Mouse (Mus musculus): Measurements from ENCODE around the gene Agrp. TPM values are rescaled to one million over a fixed set of nuclear protein-coding genes. Genes with fewer than 3 reads are reported as not detected.

The Agrp gene
- polyA plus RNA-seq, 1 experiment from 2014 or later, result 1.8 TPM

DNA sequence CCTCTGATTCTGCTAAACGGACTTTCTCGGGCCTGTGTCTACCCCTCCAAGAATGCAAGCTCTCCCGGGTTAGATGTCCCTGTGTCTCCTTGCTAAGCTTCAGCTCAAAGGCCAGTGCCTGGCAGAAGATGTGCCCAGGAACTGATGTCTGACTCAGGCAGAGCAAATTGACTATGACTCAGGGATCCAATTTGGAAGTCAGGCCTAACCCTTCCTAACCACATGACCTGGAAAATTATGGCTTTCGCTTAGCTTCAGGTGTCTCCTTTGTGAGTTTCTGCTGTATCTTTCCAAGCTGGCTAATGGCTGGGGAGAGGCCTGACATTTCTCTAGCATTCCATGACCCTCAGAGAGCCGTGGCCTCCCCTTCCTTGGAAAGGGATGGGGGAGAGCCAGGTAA is 35.9 kb downstream of the Agrp start:
- no peak for ATAC-seq

GRCm38 (mm10) chr8:105598777-105599176 is 38.4 kb downstream of the Agrp start:
- no peaks in the 10 kb centered on the region for H3K36me3 ChIP-seq (ENCODE audit: control insufficient read depth, insufficient read depth, low read length)
- H3K4me1 ChIP-seq (ENCODE audit: control insufficient read depth, insufficient read depth, low read length), result no peaks in the 10 kb centered on the region
- H3K9me3 ChIP-seq (replicated peaks; ENCODE audit: control insufficient read depth, low read length), result no peaks in the 10 kb centered on the region
- H3K4me2 ChIP-seq (ENCODE audit: low read length), result no peak overlapping the region
- DNase-seq (ENCODE audit: low spot score) (no peak), ATAC-seq (no peak)
- no peak overlapping the region for H3K27ac ChIP-seq (ENCODE audit: low read depth, low read length)
- no peaks in the 10 kb centered on the region; the same call in 1 of the 2 replicates for H3K27me3 ChIP-seq (replicated peaks; ENCODE audit: control insufficient read depth, insufficient read depth, low read length)
- H3K4me3 ChIP-seq (ENCODE audit: low read depth, low read length), result no peak overlapping the region
- 82% methylated on average over 6 of the region's 6 CpGs for WGBS
- no peak overlapping the region for H3K9ac ChIP-seq (ENCODE audit: low read length)

More for the DNA sequence above, 35.9 kb downstream of the Agrp start:
- no peak for DNase-seq (ENCODE audit: low spot score)
- Histone ChIP-seq H3K4me3 (ENCODE audit: low read depth, low read length) (no peak overlapping the region), H3K4me2 (ENCODE audit: low read length) (no peak overlapping the region), H3K27me3 (replicated peaks; ENCODE audit: control insufficient read depth, insufficient read depth, low read length) (no peaks in the 10 kb centered on the region; the same call in 1 of the 2 replicates), H3K9me3 (replicated peaks; ENCODE audit: control insufficient read depth, low read length) (no peaks in the 10 kb centered on the region), H3K27ac (ENCODE audit: low read depth, low read length) (no peak overlapping the region), H3K36me3 (ENCODE audit: control insufficient read depth, insufficient read depth, low read length) (no peaks in the 10 kb centered on the region), H3K9ac (ENCODE audit: low read length) (no peak overlapping the region), H3K4me1 (ENCODE audit: control insufficient read depth, insufficient read depth, low read length) (peaks cover 4% of the 10 kb centered on the region)
- 83% methylated on average over 5 of the region's 5 CpGs for WGBS

DNA sequence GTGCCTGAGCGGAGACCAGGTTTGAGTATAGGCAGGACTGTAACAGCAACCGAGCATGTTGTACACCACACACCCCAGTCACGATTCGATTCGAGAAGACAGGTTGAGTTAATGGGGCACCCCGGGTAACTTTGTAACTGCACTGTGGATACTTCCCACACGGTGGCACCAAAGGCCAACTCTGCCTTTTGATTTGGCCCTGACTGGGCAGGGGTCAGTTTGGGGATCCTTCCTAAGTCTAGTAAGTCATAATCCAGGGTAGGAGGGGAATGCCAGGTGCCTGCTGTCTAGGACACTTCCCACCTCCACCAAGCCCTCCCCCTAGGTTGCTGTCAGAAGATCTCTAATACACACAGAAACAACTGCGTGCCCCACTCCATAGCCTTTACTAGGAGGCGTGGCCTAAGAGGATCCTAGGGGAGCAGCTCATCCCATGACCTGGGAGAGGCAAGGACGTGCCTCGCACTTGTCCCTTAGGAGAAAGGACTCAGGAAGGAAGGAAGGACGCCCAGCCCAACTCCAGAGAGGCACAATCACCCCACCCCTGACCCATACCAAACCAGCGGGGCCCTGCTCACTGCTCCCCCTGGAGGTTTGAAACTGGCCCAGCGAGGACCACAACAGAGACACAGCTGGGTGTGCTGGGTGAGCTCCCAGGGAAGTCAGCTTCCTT is 40.7 kb downstream of the Agrp start:
- no peak overlapping the region for H3K9ac ChIP-seq (ENCODE audit: low read length)
- H3K27me3 ChIP-seq (replicated peaks; ENCODE audit: control insufficient read depth, insufficient read depth, low read length), result no peaks in the 10 kb centered on the region
- DNase-seq (ENCODE audit: low spot score) (no peak), ATAC-seq (no peak; the same call in 1 of the 2 replicates)
- no peaks in the 10 kb centered on the region for H3K4me1 ChIP-seq (ENCODE audit: control insufficient read depth, insufficient read depth, low read length)
- H3K9me3 ChIP-seq (replicated peaks; ENCODE audit: control insufficient read depth, low read length), result no peaks in the 10 kb centered on the region
- 4% methylated on average over 14 of the region's 14 CpGs for WGBS
- no peaks in the 10 kb centered on the region for H3K36me3 ChIP-seq (ENCODE audit: control insufficient read depth, insufficient read depth, low read length)
- no peak overlapping the region for H3K4me2 ChIP-seq (ENCODE audit: low read length)
- H3K4me3 ChIP-seq (ENCODE audit: low read depth, low read length), result no peak overlapping the region
- no peak overlapping the region for H3K27ac ChIP-seq (ENCODE audit: low read depth, low read length)

DNA sequence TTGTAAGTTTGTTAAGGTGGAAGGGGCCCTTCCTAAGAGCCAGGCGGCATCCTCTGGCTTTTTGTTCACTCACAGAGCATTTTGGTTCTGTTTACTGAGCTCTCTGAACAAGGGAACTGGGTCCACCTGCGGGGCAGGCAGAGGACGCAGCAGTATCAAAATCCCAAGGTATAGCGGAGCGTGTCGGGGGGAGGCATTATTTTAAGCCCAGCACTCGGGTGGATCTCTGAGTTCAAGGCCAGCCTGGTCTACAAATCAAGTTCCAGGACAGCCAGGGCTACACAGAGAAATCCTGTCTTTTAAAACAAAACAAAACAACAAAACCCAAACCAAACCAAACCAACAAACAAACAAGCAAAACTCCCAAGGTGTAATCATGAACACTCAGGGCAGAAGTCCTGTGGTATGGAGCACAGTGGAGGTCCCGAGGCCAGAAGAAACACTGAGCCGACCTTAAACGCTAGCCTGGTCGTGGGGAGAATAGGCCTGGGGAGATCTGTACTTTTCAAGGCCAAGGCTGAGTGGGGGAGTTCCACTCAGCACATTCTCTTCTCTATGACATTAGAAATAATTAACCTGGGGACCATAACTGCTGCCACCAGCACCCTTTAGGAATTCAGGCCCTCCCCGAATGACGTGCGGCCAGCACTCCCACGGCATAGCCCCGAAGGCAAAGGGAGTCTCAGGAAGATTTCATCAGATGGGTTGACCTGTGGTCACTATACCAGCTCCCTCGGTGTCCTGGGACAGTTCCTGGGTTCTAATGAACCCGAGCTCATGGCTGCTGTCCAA is 42.5 kb downstream of the Agrp start:
- Histone ChIP-seq H3K9me3 (replicated peaks; ENCODE audit: control insufficient read depth, low read length) (no peaks in the 10 kb centered on the region), H3K4me2 (ENCODE audit: low read length) (no peak overlapping the region), H3K27ac (ENCODE audit: low read depth, low read length) (no peak overlapping the region), H3K36me3 (ENCODE audit: control insufficient read depth, insufficient read depth, low read length) (no peaks in the 10 kb centered on the region), H3K4me3 (ENCODE audit: low read depth, low read length) (no peak overlapping the region), H3K9ac (ENCODE audit: low read length) (no peak overlapping the region), H3K27me3 (replicated peaks; ENCODE audit: control insufficient read depth, insufficient read depth, low read length) (no peaks in the 10 kb centered on the region), H3K4me1 (ENCODE audit: control insufficient read depth, insufficient read depth, low read length) (no peaks in the 10 kb centered on the region)
- ATAC-seq (no peak), DNase-seq (ENCODE audit: low spot score) (no peak)
- 82% methylated on average over 18 of the region's 18 CpGs for WGBS

GRCm38 (mm10) chr8:105593859-105594258 is 43.3 kb downstream of the Agrp start:
- 28% methylated on average over 15 of the region's 15 CpGs for WGBS
- H3K9ac ChIP-seq (ENCODE audit: low read length), result no peak overlapping the region
- ATAC-seq, result no peak
- H3K9me3 ChIP-seq (replicated peaks; ENCODE audit: control insufficient read depth, low read length), result no peaks in the 10 kb centered on the region
- DNase-seq (ENCODE audit: low spot score), result no peak
- H3K36me3 ChIP-seq (ENCODE audit: control insufficient read depth, insufficient read depth, low read length), result no peaks in the 10 kb centered on the region
- H3K4me3 ChIP-seq (ENCODE audit: low read depth, low read length), result no peak overlapping the region
- H3K4me2 ChIP-seq (ENCODE audit: low read length), result no peak overlapping the region
- H3K27me3 ChIP-seq (replicated peaks; ENCODE audit: control insufficient read depth, insufficient read depth, low read length), result no peaks in the 10 kb centered on the region
- no peak overlapping the region for H3K27ac ChIP-seq (ENCODE audit: low read depth, low read length)
- no peaks in the 10 kb centered on the region for H3K4me1 ChIP-seq (ENCODE audit: control insufficient read depth, insufficient read depth, low read length)

DNA sequence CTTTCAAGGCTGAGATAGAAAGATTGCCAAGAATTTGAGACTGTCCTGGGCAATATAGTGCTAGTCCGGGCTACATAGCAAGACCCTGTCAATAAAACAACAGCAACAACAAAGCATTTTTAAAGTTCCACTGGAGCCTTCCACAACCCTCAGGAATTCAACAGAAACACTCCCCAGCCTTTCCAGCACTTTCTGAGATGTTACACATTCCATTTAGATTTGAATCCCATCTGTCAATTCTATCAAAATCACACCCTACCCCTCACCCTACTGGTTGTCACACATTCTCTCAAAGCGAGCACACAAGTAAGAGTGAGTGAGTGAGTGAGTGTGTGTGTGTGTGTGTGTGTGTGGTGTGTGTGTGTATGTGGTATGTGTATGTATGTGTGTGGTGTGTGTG is 44.8 kb downstream of the Agrp start:
- 90% methylated on average over 2 of the region's 2 CpGs for WGBS
- no peak for DNase-seq (ENCODE audit: low spot score)
- H3K4me3 ChIP-seq (ENCODE audit: low read depth, low read length), result no peak overlapping the region
- no peak overlapping the region for H3K4me2 ChIP-seq (ENCODE audit: low read length)
- no peak for ATAC-seq
- no peak overlapping the region for H3K27ac ChIP-seq (ENCODE audit: low read depth, low read length)
- no peaks in the 10 kb centered on the region for H3K36me3 ChIP-seq (ENCODE audit: control insufficient read depth, insufficient read depth, low read length)
- H3K27me3 ChIP-seq (replicated peaks; ENCODE audit: control insufficient read depth, insufficient read depth, low read length), result no peaks in the 10 kb centered on the region
- no peaks in the 10 kb centered on the region for H3K4me1 ChIP-seq (ENCODE audit: control insufficient read depth, insufficient read depth, low read length)
- no peaks in the 10 kb centered on the region for H3K9me3 ChIP-seq (replicated peaks; ENCODE audit: control insufficient read depth, low read length)
- H3K9ac ChIP-seq (ENCODE audit: low read length), result no peak overlapping the region

GRCm38 (mm10) chr8:105579719-105580118 is 57.5 kb downstream of the Agrp start:
- Histone ChIP-seq H3K36me3 (ENCODE audit: control insufficient read depth, insufficient read depth, low read length) (no peaks in the 10 kb centered on the region), H3K9me3 (replicated peaks; ENCODE audit: control insufficient read depth, low read length) (no peaks in the 10 kb centered on the region), H3K4me1 (ENCODE audit: control insufficient read depth, insufficient read depth, low read length) (no peaks in the 10 kb centered on the region), H3K27ac (ENCODE audit: low read depth, low read length) (no peak overlapping the region), H3K4me2 (ENCODE audit: low read length) (no peak overlapping the region), H3K4me3 (ENCODE audit: low read depth, low read length) (no peak overlapping the region), H3K27me3 (replicated peaks; ENCODE audit: control insufficient read depth, insufficient read depth, low read length) (no peaks in the 10 kb centered on the region), H3K9ac (ENCODE audit: low read length) (no peak overlapping the region)
- DNase-seq (ENCODE audit: low spot score) (no peak), ATAC-seq (no peak)
- 78% methylated on average over 3 of the region's 3 CpGs for WGBS

DNA sequence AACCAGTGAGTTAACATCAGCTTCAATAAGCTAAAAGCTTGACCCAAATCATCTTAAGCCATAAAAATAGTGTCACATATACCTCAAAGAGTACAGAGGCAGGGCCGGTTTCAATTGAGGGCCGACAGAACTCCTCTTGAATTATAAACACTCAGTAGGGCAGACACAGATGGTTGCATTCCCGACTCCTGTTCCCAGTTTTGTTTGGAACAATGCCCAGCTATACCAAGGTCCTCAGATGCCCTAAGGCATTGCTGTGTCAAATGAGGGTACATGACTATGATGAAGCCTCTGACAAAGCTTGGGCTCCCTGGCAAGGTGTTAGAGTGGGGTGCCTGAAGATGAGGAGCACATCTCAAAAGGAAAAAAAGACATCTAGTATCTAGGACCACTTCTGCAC is 61.7 kb downstream of the Agrp start:
- H3K4me3 ChIP-seq (ENCODE audit: low read depth, low read length), result no peak overlapping the region
- H3K4me1 ChIP-seq (ENCODE audit: control insufficient read depth, insufficient read depth, low read length), result no peaks in the 10 kb centered on the region
- ATAC-seq (no peak), DNase-seq (ENCODE audit: low spot score) (peak; percentile 29)
- H3K9me3 ChIP-seq (replicated peaks; ENCODE audit: control insufficient read depth, low read length), result no peaks in the 10 kb centered on the region
- no peak overlapping the region for H3K4me2 ChIP-seq (ENCODE audit: low read length)
- H3K27me3 ChIP-seq (replicated peaks; ENCODE audit: control insufficient read depth, insufficient read depth, low read length), result no peaks in the 10 kb centered on the region
- 54% methylated on average over 3 of the region's 3 CpGs for WGBS
- H3K27ac ChIP-seq (ENCODE audit: low read depth, low read length), result no peak overlapping the region
- no peak overlapping the region for H3K9ac ChIP-seq (ENCODE audit: low read length)
- H3K36me3 ChIP-seq (ENCODE audit: control insufficient read depth, insufficient read depth, low read length), result no peaks in the 10 kb centered on the region

GRCm38 (mm10) chr8:105574741-105575140 is 62.5 kb downstream of the Agrp start:
- H3K27me3 ChIP-seq (replicated peaks; ENCODE audit: control insufficient read depth, insufficient read depth, low read length), result no peaks in the 10 kb centered on the region
- no peak overlapping the region for H3K4me2 ChIP-seq (ENCODE audit: low read length)
- no peak overlapping the region for H3K4me3 ChIP-seq (ENCODE audit: low read depth, low read length)
- ATAC-seq, result no peak
- no peak for DNase-seq (ENCODE audit: low spot score)
- no peak overlapping the region for H3K9ac ChIP-seq (ENCODE audit: low read length)
- H3K27ac ChIP-seq (ENCODE audit: low read depth, low read length), result no peak overlapping the region
- WGBS, result 41% methylated on average over 6 of the region's 6 CpGs
- H3K9me3 ChIP-seq (replicated peaks; ENCODE audit: control insufficient read depth, low read length), result no peaks in the 10 kb centered on the region
- no peaks in the 10 kb centered on the region for H3K36me3 ChIP-seq (ENCODE audit: control insufficient read depth, insufficient read depth, low read length)
- H3K4me1 ChIP-seq (ENCODE audit: control insufficient read depth, insufficient read depth, low read length), result no peaks in the 10 kb centered on the region
